Mouse (Mus musculus) gonadal fat pad, adult 2 months (tissue): ENCODE measurements around the gene Cln5. TPM values are rescaled to one million over a fixed set of nuclear protein-coding genes. Genes with fewer than 3 reads are reported as not detected.

Experiments used
- DNase-seq: peaks from one replicate; pipeline ENCODE4 v3.0.0-alpha.2; 2012; ENCODE audit warnings: low read depth
- polyA plus RNA-seq: library from polyadenylated mRNA; depleted of rRNA; stranded (reverse); fragments of >200 nt; gene quantifications from 2 replicates; pipeline ENCODE4 v1.2.3, GENCODE M21; 2012; rRNA removed

The Cln5 gene
- polyA plus RNA-seq, 1 experiment: 24.6 TPM

- DNase-seq: no peak
Observed at GRCm38 (mm10) chr14:103112606-103113363, 42.8 kb downstream of the Cln5 start.

GRCm38 (mm10) chr14:103114994-103115670 lies 45.1 kb downstream of the Cln5 start:
- no peak for DNase-seq

GRCm38 (mm10) chr14:103125756-103126155 lies 55.7 kb downstream of the Cln5 start:
- DNase-seq: no peak

Other genes with a start within 250 kb of the Cln5 start
- gene Kctd12, start 87.6 kb upstream of the Cln5 start, polyA plus RNA-seq: 14.5 and 16.6 TPM in 2 replicates
- gene Acod1, start 23.2 kb upstream of the Cln5 start, polyA plus RNA-seq: 0.05 and 0.19 TPM in 2 replicates
- 97.4 and 98.7 TPM in 2 replicates for gene Fbxl3, start 29.4 kb downstream of the Cln5 start, polyA plus RNA-seq